Mouse (Mus musculus) mesoderm, embryonic 11.5 days (tissue): ENCODE measurements around the gene Ado.
A peak's percentile ranks its signal among the peaks of the same experiment; 100 is the strongest.

ENCODE experiments used
- DNase-seq: peaks from one replicate; pipeline ENCODE4 v3.0.0-alpha.2; 2012; ENCODE audit warnings: low read depth, low spot score

Gene Ado

GRCm38 (mm10) chr10:67548877-67549731 is at the start of gene Ado:
Gene Ado (minus strand): TSS chr10:67548955.
- DNase-seq, result peak; percentile 93

DNA sequence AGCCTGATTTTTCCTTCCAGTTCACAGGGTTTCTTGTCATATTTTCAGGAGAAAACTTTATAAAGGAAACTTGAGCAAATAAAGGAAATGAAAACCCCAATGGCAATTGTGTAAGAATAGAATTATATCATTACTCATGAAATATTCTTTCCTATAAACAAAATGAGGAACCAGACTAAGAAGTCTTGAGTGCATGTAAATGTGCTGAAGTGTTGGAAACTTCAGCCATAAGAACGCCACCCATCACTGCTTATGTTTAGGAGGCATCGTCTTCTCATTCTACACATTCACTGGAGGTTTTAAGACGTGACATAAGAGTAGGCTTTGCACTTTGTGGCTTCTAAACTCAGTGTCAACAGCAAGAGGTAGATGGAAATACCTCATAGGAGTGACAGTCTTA is 46.5 kb upstream of the Ado start:
- DNase-seq, result no peak

DNA sequence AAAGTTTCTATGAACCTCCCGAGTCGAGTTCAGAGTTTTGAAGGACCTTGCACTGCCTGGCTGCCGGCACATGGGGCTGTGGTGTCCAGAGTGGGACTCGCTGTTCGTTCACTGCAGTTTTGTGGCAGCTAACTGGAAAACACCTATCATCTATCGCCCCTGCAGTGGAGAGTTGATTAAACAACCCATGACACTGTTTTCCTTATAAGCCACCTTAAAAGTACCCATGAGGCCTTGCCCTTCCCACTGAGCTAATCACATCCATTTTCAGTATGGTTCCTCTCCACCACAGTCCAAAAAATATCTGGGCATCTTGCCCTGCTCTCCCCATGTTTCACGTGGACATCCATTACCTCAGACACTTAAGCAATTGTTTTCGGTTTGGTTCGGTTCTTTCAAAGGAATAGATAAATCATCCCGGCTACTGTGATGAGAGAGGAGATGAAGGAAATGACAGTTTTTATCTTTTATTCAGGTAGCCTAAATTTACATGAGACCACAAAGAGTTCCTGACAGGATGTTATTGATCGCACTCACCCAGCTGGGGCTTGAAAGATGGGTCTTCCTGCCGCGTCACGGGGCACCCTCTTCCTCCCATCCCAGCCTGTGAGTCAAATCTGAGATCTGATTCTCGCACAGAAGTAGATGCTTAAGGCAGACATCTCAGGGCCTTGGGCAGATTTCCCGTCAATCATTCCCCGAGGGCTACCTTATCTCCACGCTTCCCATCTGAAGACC is 37.3 kb upstream of the Ado start:
- no peak for DNase-seq

DNA sequence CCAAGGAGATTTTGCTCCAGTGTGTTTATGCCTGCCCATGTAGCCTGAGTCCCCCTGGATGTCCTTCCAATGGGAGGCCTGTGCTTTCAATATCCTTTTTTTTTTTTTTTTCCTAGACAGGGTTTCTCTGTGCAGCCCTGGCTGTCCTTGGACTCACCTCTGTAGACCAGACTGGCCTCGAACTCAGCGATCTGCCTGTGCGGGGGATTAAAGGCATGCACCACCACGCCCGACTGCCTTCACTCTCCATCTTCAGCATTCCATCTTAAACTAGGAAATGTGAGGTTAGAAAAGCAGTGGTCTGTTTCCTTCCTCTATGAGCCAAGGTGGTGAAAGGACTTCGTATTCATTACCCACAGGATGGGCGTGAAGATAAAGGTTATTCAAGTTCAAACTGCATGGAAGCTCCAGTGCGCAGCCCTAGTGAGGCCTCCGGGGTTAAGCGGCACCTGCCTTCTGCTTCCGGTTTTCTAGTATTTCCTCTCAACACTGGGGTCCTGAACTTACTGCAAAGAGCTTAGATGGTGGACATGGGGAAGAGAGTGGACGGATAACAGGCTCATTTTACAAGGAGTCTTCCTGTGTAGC is 33.0 kb upstream of the Ado start:
- DNase-seq, result peak; percentile 10

- no peak for DNase-seq
Measured at GRCm38 (mm10) chr10:67579830-67580229, 31.1 kb upstream of the Ado start.

- peak; percentile 7 for DNase-seq
Measured at GRCm38 (mm10) chr10:67573310-67573709, 24.6 kb upstream of the Ado start.

DNA sequence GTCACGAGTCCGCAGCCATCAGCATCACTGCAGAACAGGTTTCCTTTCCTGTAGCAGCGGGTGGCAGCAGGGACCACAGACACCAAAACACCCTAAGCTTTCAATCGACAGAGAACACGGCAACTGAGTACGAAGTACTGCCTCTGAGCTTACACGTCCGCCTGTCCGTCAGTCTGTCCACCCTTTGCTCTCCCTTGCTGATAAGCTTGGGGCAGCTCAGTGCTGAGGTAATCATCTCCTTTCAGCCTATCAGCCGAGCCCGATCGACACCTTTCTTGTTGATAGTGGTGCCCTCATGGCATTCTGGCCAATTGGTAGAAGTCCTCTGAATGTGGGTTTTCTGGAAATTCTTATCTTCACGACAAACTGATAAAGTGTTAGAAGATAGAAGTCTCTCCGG is 22.7 kb upstream of the Ado start:
- DNase-seq, result no peak

DNA sequence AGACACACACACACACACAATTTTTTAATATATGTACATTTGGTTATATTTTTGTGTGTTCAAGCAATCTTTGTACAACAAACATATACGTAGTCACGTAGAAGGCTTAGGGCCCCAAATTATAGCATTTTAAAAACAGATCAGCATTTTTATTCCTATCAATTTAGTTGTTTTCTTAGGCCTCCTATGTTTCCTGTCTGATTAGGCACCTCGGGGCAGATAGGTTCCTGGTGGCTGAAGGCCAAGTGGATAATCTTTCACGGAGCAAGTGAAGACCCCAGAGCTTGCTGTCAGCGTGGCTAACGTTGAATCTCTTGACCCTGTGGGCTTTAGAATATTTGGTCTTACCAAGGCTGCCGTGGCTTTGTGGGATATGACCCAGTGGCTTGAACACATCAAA is 20.8 kb upstream of the Ado start:
- no peak for DNase-seq

- DNase-seq, result no peak
Measured at GRCm38 (mm10) chr10:67566104-67566503, 17.3 kb upstream of the Ado start.

DNA sequence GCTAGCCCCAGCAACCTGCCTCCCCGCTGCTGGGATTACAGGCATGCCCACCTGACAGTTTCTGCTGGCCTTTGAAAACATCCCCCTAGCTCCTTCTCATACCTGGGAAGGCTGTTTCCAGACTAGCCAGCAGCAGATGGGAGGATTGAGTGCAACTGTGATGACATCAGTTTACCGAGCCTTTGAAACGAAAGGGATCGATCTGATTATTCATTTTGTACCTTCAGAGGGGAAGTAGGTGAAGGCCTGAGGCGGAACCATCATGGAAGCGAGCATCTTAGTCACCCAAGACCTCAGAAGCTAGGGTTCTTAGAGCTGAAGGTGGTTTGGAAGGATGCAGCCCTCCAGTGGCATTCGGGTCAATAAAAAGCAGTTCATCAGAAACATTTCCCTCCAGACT is 15.8 kb upstream of the Ado start:
- DNase-seq, result no peak

DNA sequence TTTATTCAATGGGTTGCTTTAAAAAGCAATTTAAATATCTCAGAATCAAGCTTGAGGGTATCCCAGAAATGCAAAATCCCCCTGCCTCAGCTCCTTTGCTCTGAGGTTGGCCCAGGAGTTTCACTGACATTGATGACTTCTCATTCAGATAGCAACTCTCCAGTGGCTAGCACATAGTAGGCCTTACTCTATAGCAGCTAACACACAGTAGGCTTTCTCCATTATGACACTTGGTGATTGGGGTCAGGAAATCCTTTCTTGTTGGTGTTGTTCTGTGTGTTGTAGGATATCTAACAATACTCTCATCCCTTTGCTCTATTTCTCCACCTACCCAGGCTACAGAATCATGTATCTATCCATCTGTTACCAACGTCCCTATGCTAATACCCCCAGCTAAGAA is 12.4 kb upstream of the Ado start:
- DNase-seq, result no peak

- no peak for DNase-seq
Measured at GRCm38 (mm10) chr10:67559765-67560394, 11.1 kb upstream of the Ado start.

DNA sequence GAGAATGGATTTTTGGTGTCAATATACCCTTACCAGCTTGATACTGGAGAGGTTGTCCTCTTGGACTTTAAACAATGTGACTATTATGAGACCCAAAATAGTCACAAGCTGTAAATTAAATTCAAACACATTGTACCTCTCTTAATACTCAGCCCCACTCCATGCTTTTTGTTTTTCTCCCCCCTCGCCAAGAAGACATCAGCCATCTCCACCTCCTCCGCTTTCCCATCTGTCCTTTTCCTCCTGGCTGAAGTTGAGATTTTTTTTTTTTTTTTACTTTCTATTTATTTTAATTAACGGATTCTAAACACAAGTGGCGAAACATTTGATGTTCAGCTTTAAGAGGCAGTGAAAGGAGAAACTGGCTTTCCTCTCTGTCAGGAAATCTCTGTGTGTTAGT is 9.3 kb upstream of the Ado start:
- DNase-seq, result no peak

DNA sequence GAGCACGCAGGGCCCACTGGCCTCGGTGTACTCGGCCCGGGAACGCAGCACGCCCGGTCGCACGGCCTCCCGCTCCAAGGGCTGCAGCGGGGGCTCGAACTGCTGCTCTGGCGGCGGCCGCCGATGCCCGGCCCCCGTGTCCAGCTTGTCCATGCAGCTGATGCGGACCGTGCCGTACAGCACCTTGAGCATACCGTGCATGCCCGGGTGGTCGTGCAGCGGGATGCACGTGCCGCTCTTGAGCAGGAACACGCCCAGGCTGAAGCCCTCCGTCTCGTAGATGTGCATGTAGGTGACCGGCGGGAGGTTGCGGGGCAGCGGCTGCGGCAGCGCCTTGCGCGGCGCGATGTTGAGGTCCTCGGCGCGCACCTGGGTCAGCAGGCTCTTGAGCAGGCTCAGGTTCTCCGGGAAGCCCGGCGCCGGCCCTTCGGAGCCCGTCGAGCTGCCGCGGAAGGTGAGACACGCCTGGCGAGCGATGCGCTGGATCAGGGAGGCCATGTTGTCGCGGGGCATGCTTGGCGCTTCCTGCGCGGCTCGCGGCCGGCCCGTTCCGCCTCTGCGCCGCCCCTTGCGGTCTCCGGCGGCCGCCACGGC is 397 bp downstream of the Ado start:
- DNase-seq, result peak; percentile 53

DNA sequence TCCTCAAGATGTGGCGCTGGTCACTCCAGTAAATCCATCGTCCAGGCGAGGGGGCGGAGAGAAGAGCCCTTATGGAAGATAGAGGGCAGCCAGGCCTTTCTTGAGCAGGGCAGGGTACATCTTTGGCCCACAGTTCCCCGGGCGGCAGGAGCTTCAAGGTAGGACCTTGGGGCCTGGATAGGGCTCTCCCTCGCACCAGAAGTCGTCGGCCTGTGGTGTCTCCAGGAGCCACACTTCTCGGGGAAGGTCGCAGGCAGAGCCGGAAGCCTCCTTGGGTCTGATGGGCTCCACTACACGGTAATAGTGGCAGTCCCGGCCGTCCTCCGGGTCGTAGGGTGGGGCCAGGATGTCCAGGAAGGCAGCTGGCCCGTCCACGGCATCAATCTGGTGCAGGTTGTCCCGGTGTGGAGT is 900 bp downstream of the Ado start:
- DNase-seq, result no peak

DNA sequence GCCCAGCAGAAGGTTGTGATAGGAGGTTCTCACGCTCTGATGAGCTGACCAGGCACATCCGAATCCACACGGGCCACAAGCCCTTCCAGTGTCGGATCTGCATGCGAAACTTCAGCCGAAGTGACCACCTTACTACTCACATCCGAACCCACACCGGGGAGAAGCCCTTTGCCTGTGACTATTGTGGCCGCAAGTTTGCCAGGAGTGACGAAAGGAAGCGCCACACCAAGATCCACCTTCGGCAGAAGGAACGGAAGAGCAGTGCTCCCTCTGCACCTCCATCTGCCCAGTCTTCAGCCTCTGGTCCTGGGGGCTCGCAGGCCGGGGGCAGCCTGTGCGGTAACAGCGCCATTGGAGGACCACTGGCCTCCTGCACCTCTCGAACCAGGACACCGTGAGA is 8.2 kb downstream of the Ado start:
- DNase-seq, result no peak

- DNase-seq, result no peak
Measured at GRCm38 (mm10) chr10:67539401-67539730, 9.4 kb downstream of the Ado start.

DNA sequence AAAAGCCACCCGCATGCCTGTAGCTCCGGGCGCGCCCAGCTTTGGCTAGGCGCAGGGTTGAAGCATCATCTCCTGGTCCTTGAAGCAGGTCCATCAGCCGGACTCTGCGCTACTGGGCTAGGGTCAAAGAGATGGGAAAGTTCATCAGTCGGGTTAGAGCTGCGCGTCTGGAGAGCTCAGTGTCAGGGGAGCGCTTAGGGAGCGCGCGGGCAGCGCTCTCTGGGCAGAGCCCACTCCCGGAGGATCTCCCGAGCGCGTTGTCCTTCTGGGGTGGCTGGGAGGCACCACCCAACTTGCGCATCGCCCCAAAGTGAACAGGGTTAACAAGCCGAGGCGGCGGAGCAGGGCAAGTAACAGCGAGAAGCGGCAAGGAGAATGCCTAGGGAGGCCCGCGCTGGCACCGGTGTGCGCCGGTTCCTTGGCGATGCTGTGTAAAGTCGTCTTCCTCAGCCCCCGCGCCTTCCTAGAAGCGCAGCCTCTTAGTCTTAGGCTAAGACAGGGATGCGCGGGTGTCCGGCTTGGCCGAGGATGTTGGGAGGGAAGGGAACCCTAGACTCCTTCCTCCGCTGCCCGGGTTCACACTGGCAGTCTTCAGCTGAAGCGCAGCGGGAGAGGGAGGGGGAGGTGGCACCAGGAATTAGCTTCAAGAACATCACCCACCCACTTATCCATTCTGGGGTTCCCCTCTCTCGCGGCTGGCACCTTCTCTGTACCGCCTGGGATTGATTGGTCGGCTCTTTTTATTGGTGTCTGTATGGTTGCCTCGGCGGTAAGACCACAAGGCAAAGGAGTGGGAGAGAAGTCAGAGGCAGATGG is 10.0 kb downstream of the Ado start:
- DNase-seq, result no peak

GRCm38 (mm10) chr10:67538106-67538505 is 10.6 kb downstream of the Ado start:
- DNase-seq, result no peak

DNA sequence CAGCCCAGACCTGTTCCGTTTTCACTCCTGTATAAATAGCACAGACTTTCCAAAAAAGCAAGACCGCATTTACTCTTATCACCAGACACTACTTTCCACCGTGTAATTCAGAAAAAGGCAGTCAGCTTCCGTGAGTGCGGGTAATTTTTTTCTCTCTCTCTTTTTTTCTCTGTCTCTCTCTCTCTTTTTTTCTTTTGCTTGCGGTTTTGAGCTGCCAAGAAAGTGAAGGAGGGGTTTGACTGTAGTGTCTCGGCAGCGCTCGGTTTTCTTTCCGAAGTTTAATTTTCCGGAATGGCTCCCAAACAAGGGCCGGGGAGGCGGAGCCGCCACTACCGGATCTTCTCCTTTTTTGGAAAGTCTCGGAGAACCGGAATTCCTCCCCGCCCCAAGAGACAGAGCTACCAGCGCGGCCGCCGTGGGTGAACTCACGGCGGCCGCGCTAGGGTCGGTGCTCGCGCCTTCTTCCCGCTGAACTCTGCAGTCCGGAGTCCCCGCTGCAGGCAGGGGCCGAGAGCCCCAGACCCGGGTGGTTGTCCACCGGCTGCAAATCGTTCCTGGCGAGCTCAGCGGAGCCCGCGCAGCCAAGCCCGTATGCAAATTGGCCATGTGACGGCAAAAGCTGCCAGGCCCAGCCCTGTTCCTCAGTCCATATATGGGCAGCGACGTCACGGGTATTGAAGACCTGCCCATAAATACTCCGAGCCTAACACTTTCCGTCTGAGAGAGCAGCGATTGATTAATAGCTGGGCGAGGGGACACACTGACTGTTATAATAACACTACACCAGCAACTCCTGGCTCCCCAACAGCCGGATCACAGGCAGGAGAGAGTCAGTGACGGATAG is 11.4 kb downstream of the Ado start:
- peak; percentile 92 for DNase-seq
